Mouse (Mus musculus): Measurements from ENCODE around the gene Ptma.

GRCm38 (mm10) chr1:86479099-86479825, 47.3 kb upstream of the Ptma start:
- TF ChIP-seq POLR2A (IDR thresholded peaks at IDR 0.05; ENCODE audit: insufficient read depth, low read length) (no peak), CTCF (IDR thresholded peaks at IDR 0.05; ENCODE audit: low read depth, low read length) (no peak), EP300 (IDR thresholded peaks at IDR 0.05; ENCODE audit: insufficient read depth, low read depth, low read length) (no peak)
